Mouse (Mus musculus) mouse trophoblast stem cell (cell line): Measurements from ENCODE around the gene Clec16a.

Experiments
- in situ Hi-C, 2 experiments: fragments of 300-500 bp; cut with MseI, MboI; formaldehyde crosslinking; loops; 2 replicates in 1 of 2; 3 replicates in 1 of 2; pipeline ENCODE4 v1.15.1; 2025

The Clec16a gene

GRCm38 (mm10) chr16:10674020-10674419 is 128.9 kb downstream of the Clec16a start:
- in situ Hi-C loops = no loop called here

GRCm38 (mm10) chr16:10674957-10675356 is 129.8 kb downstream of the Clec16a start:
- in situ Hi-C loops = no loop called here

GRCm38 (mm10) chr16:10675612-10676011 is 130.5 kb downstream of the Clec16a start:
- in situ Hi-C loops = no loop called here

DNA sequence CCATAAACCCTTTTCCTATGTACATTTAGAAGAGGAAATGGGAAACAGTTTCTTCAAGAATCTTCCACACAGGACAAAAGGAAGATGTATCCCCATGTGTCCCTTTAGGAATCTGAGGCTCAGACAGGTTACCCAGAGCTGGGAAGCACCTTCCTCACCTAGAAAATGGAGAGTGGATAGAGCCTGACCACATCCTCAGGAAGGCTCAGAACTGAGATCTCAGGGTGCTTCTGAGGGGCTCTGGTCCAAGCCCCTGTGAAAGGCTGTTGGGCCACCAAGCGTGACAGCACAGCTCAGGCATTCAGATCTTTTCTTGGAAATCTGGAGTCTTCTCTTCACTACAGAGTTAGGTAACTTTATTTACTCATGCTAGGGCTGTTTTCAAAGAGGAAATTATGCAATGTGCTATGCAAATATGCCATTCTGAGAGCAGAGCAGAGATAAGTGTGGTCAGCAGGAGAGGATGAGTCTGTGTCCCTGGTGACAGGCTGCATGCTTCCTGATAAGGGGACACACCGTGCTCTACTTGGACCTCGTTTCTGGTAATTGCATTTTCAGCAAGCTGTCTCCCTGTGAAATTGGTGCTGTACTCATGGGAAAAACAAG is 131.4 kb downstream of the Clec16a start:
- in situ Hi-C loops = no loop called here

GRCm38 (mm10) chr16:10682521-10682920 is 137.4 kb downstream of the Clec16a start:
- in situ Hi-C loops = no loop called here

- in situ Hi-C loops = no loop called here
Observed at GRCm38 (mm10) chr16:10683193-10684000, 138.3 kb downstream of the Clec16a start.

DNA sequence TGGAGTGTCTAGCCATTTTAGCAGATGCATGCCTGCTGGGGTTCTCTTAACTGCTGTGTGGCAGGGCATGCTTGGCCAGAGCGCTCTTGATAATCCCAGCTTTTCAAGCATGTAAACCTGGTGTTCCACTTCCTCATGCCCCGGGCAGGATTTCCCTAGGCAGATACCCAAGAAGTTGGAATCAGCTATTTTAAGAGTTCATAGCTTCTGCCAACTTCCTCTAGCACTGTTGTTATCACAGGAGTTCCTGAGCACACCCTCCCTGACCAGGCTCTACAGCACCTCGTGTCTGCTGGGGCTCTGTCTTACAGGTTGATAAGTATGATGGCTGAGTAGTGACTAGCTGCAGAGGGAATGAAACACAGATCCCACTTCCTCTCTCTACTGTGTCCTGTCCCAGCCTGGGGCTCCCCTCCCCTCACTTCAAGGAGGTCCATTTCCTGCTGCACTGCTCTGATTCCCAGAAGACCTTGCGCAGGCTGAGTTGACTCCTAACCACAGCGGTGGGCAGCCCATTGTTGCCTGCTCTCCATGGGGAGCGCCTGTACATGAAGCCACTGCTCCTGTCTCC is 144.7 kb downstream of the Clec16a start:
- in situ Hi-C loops = no loop called here

GRCm38 (mm10) chr16:10690442-10690841 is 145.3 kb downstream of the Clec16a start:
- in situ Hi-C loops = no loop called here

- in situ Hi-C loops = no loop called here
Observed at GRCm38 (mm10) chr16:10691705-10692104, 146.6 kb downstream of the Clec16a start.

- in situ Hi-C loops = no loop called here
Observed at GRCm38 (mm10) chr16:10692848-10693247, 147.7 kb downstream of the Clec16a start.

- in situ Hi-C loops = no loop called here
Observed at GRCm38 (mm10) chr16:10693424-10693823, 148.3 kb downstream of the Clec16a start.

DNA sequence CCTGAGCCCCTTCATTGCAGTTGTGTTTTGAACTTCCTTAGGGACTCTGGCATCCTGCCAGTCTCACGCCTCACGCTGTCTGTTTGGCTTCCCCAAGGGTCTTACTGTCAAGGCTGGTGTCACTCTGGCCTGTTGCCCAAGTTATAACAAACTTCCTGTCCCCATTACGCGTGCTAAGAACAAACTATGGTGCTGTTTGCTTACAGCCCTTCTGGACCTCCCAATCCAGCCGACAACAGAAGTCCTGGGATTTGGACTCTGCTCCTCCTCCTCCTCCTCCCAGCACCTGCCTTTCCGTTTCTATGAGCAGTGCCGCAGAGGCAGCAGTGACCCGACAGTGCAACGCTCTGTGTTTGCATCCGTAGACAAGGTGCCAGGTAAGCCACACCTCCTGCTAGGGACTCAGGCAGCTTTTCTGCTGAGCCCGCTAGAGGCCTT is 149.3 kb downstream of the Clec16a start:
- in situ Hi-C loops = no loop called here

DNA sequence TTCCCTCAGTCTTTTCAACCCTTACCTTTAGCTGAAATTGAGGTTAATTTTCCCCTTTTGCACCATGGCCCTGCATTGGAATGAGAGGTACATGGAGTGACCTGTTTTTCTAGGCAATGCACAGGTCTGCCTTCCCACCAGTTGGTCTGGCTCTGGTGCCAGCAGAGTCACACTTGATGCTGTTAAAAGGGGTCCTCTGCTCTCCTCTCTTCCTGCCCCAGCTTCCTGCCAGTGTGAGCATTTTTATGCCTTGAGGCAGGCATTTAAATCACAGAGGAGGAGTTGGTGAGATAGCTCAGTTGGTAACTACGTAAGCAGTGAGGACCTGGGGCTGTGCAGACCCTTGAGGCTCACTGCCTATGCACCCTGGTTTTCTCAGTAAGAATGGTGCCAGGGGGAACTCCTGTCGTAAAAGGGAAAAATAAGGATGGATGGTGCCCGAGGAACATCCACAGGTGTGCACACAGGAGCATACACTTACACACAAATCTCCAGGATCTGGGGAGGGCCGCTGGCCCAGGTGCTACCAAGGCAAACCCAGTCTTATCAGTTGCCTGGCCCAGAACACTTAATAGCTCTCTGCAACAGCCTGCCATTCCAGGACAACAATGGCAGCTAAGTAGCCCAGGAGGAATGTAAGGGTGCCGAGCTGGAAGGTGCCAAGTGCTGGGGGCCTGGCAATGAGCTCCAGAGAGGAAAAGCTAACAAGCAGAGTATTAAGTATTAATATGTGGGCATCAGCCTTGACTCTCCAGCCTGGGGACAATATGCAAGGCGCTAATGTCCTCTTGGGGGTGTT is 152.9 kb downstream of the Clec16a start:
- in situ Hi-C loops = no loop called here

GRCm38 (mm10) chr16:10699316-10699715 is 154.2 kb downstream of the Clec16a start:
- in situ Hi-C loops = no loop called here

- in situ Hi-C loops = no loop called here
Observed at GRCm38 (mm10) chr16:10700160-10700559, 155.0 kb downstream of the Clec16a start.

DNA sequence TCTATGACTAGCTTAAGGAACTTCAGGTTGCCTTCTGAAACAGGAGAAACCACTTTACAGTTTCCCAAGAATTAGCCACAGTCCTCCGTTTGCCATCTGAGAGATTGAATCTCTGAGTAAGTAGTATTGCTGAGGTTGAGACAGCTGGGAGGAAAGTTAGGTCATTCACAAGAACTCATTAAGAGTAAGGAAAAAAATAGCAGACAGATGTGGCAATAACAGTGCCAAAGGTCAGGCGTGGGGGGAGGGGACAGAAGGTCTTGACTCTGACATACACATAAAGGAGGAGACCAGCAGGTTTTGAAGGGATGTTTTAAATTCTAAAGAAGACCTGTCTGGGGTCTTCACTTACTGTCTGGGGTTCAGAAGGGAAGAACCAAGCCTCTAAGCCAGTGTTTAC is 157.3 kb downstream of the Clec16a start:
- in situ Hi-C loops = no loop called here

GRCm38 (mm10) chr16:10703932-10704331 is 158.8 kb downstream of the Clec16a start:
- in situ Hi-C loops = no loop called here

DNA sequence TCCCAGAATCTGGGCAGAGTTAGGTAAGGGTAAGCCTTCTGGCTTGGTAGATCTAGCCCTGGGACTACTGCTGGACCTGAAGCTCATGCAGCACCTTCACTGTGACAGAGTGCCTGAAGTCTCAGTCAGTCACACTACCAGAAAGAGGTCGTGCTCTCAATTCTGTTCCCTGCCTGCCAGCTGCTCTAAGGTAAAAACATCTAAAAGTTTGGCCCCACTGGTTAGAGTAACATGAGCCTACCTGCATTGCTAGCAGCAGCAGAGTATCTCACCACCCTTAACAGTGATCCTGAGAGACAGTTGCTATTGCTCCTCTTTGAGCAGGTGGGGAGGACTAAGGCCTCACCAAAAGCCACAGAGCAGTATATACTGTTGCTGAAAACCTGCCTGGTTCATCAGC is 160.3 kb downstream of the Clec16a start:
- in situ Hi-C loops = no loop called here

DNA sequence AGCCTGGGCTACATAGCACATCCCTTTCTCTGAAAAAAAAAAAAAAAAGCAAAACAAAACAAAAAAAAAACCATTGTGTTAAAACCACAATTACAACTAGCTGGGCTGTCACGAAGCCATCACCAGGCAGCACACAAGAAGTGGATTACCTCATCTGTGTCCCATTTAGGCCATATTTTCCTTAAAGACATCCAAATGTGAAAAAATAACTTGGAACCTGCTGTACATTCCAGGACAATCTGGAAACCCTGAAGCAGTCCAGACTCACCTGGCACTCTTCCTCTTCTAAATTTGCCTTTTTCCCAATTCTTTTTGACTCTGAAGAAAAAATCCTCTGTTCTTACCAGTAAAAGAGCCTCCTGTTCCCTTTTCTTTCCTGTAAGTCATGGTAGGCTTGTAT is 166.4 kb downstream of the Clec16a start:
- in situ Hi-C loops = no loop called here

- in situ Hi-C loops = no loop called here
Observed at GRCm38 (mm10) chr16:10713041-10713440, 167.9 kb downstream of the Clec16a start.

GRCm38 (mm10) chr16:10713441-10714239 is 168.5 kb downstream of the Clec16a start:
- in situ Hi-C loops = no loop called here
